Mouse (Mus musculus): ENCODE measurements at regions not wholly inside any gene's neighbourhood (a gene's known extent, or its start where the extent isn't known, plus 50 kb on each side); places are given as distances from the start of the nearest gene placed in this dataset.

DNA sequence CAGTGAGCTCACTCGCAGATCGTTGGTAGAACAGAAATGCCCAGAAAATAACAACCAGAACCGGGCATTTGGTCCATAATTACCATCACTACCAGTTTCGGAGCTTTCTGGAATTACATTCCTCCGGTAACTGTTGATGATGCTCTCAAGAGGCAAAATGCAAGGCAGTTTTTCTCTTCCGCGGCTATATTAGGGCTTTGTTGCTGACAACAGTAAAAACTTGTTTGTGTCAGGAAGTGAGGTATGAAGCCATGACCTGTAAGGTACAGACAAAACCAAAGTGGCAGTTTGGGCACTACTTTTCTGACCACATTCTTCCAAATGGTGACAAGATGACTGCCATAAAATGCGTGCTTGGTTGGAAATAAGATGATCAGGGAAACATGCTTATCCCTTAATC is 179.7 kb upstream of the Mkln1 start:
- DNase-seq (ENCODE audit: low spot score): no peak

DNA sequence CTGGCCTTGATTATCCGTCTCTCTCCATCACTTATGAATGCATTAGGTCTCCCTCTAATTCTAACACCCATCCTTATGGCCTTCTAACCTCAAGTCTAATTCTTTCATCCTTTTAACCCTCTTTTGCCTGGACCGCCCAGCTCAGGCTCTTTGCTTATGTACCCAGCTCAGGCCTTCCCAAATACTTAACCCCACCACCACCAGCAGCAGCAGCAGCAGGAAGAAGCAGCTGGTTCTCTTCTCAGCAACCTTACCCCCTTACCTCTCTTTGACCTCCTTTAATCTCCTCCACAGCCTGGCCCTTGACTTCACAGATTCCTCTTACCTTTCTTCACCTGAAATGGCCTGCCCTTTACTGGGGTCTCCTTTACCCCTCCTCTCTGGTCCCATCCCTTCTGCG is 178.8 kb upstream of the Mkln1 start:
- DNase-seq (ENCODE audit: low spot score): no peak

DNA sequence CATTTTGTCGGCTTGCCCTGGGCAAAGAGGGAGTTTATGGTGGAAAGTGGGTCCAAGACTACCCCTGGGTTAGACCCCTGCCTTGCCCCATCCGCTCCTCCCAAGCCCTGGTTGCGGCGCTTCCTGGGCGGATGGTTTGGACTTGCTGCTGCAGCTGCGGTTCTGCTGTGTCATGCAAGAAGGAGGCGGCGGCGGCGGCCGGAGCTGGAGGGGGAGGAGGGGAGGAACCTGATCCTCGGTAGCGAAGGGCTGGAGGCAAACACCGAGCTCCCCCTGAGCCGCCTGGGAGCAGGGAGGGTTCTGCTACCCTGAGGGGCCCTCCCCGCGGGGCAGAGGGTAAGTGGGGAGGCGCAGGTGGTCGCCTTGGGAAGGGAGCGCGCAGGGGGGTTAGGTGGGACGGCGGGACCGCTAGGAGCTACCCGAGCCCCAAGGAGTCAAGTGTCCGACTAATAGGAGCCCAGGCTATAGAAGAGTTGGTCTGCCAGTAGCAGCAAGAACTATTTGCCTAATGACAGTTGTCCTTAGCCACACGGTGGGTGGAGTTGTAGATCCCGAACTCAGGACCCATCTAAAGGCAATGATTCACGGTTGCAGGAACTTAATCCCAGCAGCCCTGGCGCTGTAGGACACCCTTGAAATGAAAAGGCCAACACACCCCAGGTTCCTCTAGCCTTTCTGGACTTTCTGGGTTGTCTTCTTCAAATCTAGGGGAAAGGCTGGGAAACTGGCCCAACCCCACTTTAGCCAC is 178.2 kb upstream of the Mkln1 start:
- no peak for DNase-seq (ENCODE audit: low spot score)

DNA sequence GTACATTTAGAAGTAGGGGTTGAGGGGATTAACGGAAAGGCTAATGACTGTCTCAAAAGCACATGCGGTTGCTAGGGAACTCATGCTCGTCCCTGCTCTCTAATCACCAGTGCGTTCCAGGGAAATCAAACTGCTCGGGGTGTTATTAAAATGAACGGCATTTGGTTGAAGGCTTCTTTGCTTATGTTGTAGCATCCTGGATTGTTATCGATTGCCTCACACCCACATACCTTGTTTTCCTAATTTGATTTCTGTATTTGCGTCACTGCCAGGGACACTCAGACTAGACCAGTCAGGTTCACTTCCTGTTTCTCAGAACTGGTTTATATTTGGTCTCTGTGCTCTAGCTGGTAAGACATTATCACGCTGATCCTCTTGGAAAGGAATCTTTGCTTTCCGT is 177.0 kb upstream of the Mkln1 start:
- no peak for DNase-seq (ENCODE audit: low spot score)

DNA sequence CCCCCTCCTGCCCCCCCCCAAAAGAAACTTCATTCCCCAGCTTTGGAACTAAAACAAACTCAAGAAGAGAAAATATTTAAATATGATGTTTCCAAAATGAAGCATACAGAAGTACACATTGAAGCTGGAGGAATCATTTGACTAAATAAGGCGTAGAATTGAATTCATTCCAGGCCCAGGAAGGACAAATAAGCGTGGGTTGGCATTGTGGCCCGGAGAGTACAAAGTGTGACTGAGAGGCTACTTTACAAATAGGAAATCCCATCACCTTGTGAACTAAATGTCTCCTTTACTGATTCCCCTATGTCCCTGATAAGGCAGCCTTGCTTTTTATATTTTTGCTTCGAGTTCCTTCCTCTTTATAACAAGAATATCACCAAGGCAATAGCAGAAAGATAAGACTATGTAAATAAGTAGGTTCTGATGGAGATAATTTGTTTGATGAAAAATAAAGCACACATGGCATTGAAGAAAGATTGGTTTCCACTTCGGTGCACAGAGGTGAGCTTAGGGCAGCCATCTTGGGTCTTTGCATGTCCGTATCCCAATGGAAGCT is 176.4 kb upstream of the Mkln1 start:
- no peak for DNase-seq (ENCODE audit: low spot score)

DNA sequence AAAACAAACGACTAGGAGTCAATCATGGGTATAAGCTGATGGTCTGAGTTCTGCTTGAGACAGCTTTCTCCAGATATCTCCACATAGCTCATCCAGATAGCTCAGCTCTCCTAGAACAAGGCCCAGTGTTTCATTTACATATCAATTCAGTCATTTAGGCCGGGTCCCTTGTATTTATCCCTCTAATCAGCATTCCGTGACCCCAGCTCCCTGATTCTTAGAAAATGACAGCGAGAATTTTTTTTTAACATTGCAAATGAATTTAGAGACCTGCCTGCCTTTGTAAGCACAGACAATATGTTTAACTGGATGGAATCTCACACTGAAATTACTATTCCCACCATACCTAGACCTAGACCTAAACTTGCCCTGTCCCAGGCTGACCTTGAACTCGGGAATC is 171.1 kb upstream of the Mkln1 start:
- DNase-seq (ENCODE audit: low spot score): no peak

DNA sequence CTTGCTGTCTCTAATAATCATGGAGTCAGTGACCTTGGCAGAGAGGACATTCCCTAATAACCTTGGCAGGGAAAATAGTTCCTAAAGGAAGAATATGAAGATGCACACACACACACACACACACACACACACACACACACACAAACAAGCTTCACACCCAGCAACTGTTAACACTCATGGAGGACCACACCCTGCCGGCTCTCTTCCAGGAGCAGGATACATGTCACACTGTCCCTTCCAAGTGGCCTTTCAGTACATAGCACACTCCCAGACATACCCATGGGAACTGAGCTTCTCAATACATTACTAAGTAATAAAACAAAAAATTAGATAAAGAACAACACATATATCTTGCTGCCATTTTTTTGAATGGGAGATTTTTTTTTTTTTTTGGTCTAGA is 170.5 kb upstream of the Mkln1 start:
- no peak for DNase-seq (ENCODE audit: low spot score)

DNA sequence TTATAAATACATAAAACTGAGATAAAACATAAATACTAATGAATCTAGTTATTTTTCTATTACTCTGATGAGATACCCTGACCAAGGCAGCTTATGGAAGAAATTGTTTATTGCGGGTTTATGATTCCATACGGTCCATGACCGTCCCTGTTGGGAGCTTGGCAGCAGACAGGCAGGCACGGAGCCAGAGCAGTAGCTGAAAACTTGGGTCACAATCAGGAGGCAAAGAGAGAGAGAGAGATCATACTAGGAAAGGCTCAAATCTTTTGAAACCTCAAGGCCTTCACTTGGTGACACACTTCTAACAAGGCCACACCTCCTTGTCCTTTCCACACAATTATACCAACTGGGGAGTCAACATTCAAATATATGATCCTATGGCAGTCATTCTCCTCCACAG is 166.7 kb upstream of the Mkln1 start:
- DNase-seq (ENCODE audit: low spot score): no peak

DNA sequence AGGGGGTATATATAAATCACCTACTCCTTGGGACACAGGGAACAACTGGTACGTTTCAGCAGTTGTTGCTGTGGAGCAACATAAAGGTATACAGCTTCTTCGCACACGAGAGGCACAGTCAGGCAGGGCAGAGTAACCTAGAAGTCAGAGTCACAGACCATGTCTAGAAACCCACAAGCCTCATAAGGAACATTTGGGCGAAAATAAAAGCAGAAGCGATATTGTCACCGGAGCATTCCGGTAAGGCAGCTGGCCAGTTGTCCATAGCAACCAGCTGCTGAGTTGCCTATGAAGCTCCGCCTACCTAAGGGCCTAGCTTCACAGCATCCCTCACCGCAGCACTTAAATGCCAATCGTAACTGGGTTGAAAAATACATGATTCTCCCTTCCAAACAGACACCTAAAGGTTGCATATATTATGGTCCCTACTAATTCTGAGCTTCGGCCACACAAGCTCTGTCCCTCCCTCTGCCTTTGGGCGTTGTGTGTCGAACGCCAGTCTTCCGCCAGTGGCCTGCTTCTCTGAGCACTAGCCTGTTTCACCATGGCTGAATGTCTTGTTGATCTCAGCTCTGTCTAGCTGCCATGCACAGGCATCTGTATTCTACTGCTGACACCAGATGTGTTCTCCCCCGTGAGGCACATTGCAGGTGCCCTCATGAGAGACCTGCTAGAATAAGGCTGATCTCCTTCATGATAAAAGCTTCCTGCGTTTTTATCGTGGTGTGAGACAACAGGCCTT is 165.1 kb upstream of the Mkln1 start:
- no peak for DNase-seq (ENCODE audit: low spot score)

DNA sequence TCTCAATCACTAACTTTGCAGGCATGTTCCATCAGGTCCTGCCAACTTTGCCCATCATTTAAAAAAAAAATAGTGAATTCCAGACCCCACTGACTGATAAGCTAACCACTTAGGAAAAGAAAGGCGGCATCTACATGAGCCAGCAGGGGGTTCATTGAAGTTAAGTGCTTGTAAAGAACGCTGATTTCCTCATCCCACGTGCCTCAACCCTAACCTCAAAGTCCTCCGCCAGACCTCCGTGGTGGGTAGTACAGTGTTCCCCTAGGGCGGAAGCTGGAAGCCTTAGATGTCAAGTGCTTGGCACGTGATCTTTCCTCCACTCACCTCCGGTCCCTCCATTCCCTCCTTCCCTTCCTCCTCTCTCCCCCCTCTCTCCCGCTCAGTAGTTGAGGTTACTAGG is 158.5 kb upstream of the Mkln1 start:
- DNase-seq (ENCODE audit: low spot score): no peak

DNA sequence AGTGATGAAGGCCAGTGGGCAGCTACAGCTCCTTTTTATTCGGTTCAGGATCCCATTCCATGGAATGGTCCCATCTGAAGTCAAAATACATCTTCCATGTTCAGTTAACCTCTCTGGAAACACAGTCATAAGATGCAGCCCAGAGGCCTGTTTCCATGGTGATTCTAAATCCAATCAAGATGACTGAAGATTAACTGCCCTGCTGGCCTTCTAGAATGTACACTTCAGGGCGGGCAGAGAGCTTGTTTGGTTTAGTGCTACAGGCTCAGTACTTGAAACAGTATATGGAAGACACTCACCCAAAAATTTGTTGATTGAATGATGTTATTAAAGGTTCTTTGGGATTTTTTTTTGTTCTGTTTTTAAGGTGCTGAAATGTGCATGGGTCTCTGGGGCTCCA is 148.0 kb upstream of the Mkln1 start:
- DNase-seq (ENCODE audit: low spot score): no peak

DNA sequence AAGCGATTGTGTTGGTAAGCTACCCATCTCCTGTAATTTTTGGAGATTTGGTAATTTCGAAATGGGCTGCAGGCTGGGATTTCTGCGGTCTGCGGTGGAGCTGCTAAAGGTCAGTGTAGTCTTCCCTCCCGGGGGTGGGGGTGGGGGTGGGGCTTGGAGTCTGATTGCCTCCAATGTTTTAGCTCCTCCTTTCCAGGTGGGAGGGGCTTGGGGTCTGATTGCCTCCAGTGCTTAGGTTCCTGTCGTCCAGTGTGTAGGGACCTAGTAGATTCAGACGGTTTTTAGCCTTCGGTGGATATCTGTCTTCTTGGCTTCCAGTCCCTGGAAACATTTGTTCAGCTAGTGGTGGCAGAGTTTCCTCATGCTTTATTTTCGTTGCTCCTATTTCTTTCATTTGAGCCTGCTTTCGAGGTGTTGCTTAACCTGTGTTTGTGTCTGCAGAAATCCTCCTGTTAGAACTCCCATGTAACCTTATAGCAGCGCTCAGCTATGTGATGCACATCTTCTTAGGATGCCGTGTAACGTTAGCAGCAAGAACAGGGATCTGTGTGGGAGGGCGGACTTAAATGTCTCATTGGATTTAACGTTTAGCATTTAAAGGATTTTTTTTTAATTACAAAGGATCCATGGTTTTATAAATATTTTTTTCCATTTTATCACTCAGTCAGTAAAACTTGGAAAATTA is 145.1 kb upstream of the Mkln1 start:
- DNase-seq (ENCODE audit: low spot score): no peak

DNA sequence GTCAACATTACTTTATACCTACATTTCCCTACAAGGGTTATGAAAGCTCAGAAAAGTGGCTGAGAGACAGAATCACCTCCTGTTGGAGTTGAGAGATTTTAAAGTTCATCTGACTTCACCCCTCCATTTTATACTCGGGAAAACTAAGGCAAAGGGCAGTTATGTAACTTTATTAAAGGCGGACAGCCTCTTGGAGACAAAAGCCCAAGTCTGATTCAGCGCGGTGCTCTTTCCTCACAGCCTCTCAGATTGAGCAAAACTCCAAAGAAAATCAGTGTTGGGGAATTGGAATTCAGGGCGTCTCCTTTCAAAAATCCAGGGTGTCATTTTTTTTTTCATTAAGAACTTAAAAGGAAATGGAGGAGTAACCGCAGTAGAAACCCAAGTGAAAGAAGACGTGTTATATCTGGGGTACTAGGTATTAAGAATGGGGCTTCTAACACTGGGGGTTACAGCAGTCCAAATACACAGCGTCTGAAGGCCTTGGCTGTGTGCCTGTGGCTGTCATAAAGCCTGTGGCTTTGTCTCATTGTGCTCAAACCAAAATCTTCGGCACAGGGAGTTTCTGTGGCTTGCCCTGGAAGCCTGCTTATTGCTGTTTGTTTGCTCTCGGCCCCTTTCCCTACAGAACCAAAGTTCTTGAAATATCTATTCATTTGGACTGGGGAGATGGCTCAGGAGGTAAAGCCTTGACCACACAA is 137.7 kb upstream of the Mkln1 start:
- DNase-seq (ENCODE audit: low spot score): no peak

DNA sequence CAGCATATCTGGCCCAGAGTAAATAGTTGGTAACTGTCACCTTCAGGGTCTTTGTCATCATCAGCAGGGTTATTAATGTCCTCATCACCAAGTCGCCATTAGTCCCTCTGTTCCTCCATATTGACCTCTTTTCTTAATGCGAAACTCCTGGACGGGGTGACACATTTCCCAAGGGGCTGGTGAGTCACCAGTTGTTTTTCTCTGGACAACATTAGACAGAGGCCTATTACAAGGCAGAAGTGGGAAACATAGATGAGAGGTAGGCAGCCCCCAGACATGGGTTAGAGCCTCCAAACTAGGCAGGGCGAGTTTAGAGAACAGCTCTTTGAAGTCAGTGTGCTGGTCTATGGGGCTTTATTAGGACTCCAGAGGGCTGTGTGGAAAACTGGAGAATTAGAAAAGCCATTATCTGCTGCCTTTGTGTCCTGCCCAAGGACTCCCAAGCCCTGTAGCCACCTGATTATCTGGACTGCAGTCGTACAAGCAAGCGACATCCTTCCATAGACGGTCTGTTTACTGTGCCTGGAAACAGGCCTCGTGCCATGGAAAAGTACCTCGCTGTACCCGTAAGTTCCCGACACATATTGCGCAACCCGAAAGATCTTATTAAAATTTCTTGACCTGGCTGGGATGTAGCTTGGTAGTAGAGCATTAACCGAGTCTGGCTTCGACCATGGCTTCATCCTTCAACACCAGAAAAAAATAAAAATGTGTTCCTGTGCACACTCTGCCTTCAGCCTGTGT is 136.6 kb upstream of the Mkln1 start:
- DNase-seq (ENCODE audit: low spot score): no peak

DNA sequence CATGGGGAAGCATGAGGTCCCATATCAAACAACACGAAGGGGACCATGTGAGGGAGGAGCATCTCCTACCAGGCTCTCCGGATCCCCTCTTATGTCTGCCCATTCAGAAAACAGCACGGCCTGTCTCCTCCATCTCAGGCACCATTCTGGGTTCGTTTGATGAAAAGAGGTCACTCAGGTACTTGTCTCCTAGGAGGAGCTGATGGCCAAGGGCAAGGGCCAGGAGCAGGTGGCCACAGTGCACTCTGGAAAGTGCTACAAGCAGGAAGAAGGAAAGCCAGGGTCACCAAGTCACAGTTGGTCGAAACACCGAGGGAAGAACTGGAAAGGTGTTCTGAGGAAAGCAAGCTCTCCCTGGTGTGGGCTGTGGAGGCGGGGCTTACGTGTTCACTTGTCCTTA is 135.9 kb upstream of the Mkln1 start:
- no peak for DNase-seq (ENCODE audit: low spot score)

DNA sequence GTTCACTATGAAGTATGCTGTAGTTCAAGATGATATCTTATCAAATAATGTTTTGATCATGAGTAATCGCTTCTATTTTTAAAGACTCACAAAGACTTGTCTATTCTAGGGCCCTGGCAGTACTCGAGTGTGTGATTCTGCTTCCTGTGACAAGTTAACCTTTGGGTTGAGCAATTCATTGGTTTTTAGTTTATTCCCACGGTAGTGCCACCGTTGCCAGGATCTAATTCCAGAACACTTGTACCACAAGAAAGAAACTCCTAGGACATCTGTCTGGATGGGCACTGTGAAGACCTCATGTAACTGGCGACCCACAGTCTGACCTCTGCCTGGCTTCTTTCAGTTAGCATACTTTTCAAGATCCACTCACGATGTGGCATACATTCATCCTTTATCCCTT is 134.7 kb upstream of the Mkln1 start:
- DNase-seq (ENCODE audit: low spot score): no peak

DNA sequence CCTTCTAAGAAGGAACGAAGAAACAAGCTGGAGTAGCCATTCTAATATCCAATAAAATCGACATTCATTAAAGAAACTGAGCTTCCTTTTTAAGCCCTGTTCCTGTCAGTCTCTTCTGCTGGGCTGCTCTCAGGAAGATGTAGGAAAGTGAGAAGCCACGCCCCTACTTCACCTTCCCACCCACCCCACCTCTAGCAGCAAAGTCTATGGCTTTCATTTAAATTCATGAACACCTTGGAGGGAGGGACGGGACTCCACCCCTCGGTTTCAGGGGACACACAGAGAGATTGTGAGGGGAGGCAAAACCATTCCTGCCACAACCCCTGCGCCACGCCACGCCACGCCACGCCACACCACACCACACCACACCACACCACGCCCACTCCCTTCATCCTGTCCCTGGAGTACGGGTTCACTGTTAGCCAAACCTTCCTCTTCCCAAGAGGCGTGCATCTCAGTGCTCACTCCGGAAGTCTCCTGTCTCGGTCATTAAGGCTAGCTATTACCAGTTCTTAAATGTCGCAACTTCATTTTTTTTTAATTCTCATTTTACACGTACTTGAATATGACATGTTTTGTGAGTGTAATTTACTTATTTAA is 132.0 kb upstream of the Mkln1 start:
- DNase-seq (ENCODE audit: low spot score): no peak

DNA sequence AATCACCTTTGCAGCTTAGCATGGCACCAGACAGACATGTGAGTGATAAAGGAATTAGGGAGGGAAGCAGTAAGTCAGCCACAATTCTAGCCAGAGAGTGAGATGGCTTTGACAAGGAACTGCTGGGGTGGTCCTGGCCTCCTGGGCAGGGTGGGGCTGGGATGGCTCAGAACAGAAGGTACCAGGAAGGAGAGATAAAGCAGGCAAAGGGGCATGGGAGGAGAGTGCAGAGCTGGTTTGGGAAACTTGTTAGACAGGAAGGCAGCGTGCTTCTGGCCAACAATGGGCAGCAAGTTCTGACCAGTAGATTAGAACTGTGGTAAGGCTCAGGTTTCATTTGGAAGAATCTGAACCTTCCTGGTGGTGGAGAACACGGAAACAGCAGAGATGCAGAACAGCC is 130.5 kb upstream of the Mkln1 start:
- no peak for DNase-seq (ENCODE audit: low spot score)

DNA sequence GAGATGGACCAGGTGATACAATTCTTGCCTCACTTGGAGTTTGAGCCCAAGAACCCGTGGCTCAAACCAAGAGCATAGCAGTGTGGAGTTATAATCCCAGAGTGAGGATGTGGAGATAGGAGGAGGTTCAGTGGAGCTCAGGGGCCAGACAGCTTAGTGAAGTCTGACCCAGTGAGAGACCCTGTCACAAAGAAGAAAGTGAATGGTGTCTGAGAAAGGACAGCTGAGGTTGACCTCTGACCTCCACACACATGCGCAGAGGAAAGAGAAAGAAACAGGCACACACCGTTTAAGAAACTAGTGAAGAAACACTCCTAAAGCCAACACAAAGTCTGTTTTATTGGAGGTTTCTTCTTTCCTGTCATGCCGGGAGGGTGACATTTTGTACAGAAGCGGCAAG is 124.7 kb upstream of the Mkln1 start:
- DNase-seq (ENCODE audit: low spot score): no peak

DNA sequence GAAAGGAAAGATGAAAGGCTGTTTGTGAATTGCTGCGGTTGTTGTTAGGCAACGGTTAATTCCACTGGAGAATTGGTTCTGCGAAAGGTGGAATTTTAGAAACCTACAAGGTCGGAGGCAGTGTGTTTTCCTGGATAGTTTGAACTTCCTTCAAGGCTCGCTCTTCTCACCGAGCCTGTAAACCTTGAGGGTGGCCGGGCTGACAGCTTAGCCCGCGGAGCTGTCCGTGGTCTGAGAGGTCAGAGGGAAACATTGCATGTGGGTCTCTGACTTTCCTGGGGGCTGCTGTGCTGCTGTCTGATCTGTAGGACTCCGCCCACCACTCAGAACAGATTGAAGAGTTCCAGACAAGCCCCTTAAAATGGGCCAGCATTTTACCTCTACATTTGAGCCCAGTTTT is 124.3 kb upstream of the Mkln1 start:
- DNase-seq (ENCODE audit: low spot score): no peak

DNA sequence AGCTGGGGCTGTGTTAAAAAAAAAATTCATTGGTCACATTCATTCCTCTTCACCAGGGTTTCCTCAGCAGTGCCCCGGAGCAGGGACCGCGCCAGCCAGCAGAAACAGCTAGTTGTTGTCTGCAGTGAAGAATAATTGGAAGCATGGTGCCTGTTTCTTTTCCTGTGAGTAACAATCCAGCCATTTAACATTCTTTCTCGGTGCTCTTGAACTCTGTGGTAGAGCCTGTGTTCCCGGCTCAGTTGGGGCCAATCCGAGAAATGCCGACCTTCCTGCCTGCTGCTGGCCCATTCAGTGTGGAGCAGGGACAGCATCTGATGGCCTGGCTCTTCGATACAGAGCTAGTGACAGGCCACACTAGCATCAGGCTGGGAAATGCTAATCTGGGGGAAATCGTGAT is 120.7 kb upstream of the Mkln1 start:
- no peak for DNase-seq (ENCODE audit: low spot score)

Data from spleen, adult 12 weeks (tissue).